Mouse (Mus musculus) embryo, embryonic 11 days (tissue): ENCODE measurements at regions not wholly inside any gene's neighbourhood (a gene's known extent, or its start where the extent isn't known, plus 50 kb on each side); places are given as distances from the start of the nearest gene placed in this dataset.

Experiments
- DNase-seq: peaks from one replicate; pipeline ENCODE4 v3.0.0-alpha.2; 2015

GRCm38 (mm10) chr13:16316581-16316980 is 304.9 kb downstream of the Inhba start:
- no peak for DNase-seq

GRCm38 (mm10) chr13:16317412-16317811 is 305.8 kb downstream of the Inhba start:
- DNase-seq: peak; percentile 13

- DNase-seq: no peak
Measured at GRCm38 (mm10) chr13:16320392-16320791, 308.7 kb downstream of the Inhba start.

GRCm38 (mm10) chr13:16325661-16326060 is 314.0 kb downstream of the Inhba start:
- no peak for DNase-seq

- no peak for DNase-seq
Measured at GRCm38 (mm10) chr13:16341727-16342126, 330.1 kb downstream of the Inhba start.

- no peak for DNase-seq
Measured at GRCm38 (mm10) chr13:16342171-16342570, 330.5 kb downstream of the Inhba start.

- DNase-seq: no peak
Measured at GRCm38 (mm10) chr13:16343280-16343945, 331.8 kb downstream of the Inhba start.

- DNase-seq: no peak
Measured at GRCm38 (mm10) chr13:16349353-16349752, 337.7 kb downstream of the Inhba start.

- DNase-seq: no peak
Measured at GRCm38 (mm10) chr13:16350061-16350460, 338.4 kb downstream of the Inhba start.

GRCm38 (mm10) chr13:16355316-16355715 is 343.7 kb downstream of the Inhba start:
- DNase-seq: no peak

GRCm38 (mm10) chr13:16379492-16379891 is 367.8 kb downstream of the Inhba start:
- DNase-seq: no peak

GRCm38 (mm10) chr13:16379949-16380348 is 368.3 kb downstream of the Inhba start:
- no peak for DNase-seq

GRCm38 (mm10) chr13:16382936-16383511 is 371.4 kb downstream of the Inhba start:
- DNase-seq: no peak

GRCm38 (mm10) chr13:16416356-16417019 is 404.8 kb downstream of the Inhba start:
- DNase-seq: no peak

- no peak for DNase-seq
Measured at GRCm38 (mm10) chr13:16424147-16424546, 412.5 kb downstream of the Inhba start.

- DNase-seq: no peak
Measured at GRCm38 (mm10) chr13:16435436-16435835, 423.8 kb downstream of the Inhba start.

GRCm38 (mm10) chr13:16453234-16453633 is 441.6 kb downstream of the Inhba start:
- no peak for DNase-seq

- no peak for DNase-seq
Measured at GRCm38 (mm10) chr13:16459743-16460142, 448.1 kb downstream of the Inhba start.

- DNase-seq: no peak
Measured at GRCm38 (mm10) chr13:16461681-16462080, 450.0 kb downstream of the Inhba start.

- no peak for DNase-seq
Measured at GRCm38 (mm10) chr13:16464823-16465222, 453.2 kb downstream of the Inhba start.

GRCm38 (mm10) chr13:16465317-16465716 is 453.7 kb downstream of the Inhba start:
- no peak for DNase-seq

- DNase-seq: no peak
Measured at GRCm38 (mm10) chr13:16465812-16466211, 454.2 kb downstream of the Inhba start.

- no peak for DNase-seq
Measured at GRCm38 (mm10) chr13:16476515-16476914, 464.9 kb downstream of the Inhba start.

GRCm38 (mm10) chr13:16487292-16487691 is 475.6 kb downstream of the Inhba start:
- no peak for DNase-seq
